In the genomic region with DNA sequence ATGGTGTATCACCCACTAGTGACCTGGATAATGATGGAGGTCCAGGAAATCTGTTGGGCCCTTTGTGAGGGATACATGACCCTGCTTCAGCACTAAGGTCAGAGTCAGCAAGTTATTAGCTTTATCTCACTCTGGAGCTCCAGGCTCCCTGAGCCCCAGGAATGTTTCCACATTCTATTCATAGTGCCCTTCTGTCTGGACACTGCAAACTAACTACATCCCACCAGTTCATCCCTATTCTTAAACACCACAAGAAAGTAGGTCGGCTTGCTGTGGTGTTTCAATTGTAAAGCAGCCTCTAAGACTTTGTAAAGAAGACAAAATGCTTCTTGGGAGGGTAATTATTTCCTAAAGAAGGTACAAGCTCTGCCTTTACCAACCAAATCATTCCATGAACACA, we compare ENCODE assay signal across 27 mouse cellular contexts.
"Had no signal": no experiment of that assay in that cellular context is flagged by ENCODE, and none has a peak within 500 bp of the region (broad histone marks: within the 10 kb centered on the region; RNA-seq: fewer than 3 reads in every experiment).

No protein-coding gene starts in this region.

- H3K4me2 ChIP-seq: heart, embryonic 12.5 days; heart, embryonic 15.5 days; hindbrain, embryonic 12.5 days; hindbrain, embryonic 14.5 days; intestine, embryonic 15.5 days; kidney, embryonic 15.5 days; limb, embryonic 13.5 days; limb, embryonic 15.5 days; liver, embryonic 12.5 days had no signal

- H3K9me3 ChIP-seq: heart, embryonic 12.5 days; heart, embryonic 15.5 days; hindbrain, embryonic 10.5 days; hindbrain, embryonic 12.5 days; intestine, embryonic 15.5 days; kidney, embryonic 15.5 days; limb, embryonic 13.5 days; limb, embryonic 15.5 days; liver, embryonic 12.5 days had no signal

- H3K4me3 ChIP-seq: heart, embryonic 12.5 days; heart, embryonic 15.5 days; hindbrain, embryonic 10.5 days; hindbrain, embryonic 12.5 days; intestine, embryonic 15.5 days; kidney, embryonic 15.5 days; limb, embryonic 13.5 days; limb, embryonic 15.5 days; liver, embryonic 12.5 days had no signal

- ATAC-seq: forebrain, postnatal 0 days; hindbrain, embryonic 16.5 days; inflammation-experienced regulatory T-cells, adult 6 months; intestine, embryonic 15.5 days; intestine, postnatal 0 days; liver, embryonic 12.5 days had no signal

- H3K9ac ChIP-seq: forebrain, postnatal 0 days; heart, embryonic 12.5 days; heart, embryonic 15.5 days; hindbrain, embryonic 12.5 days; hindbrain, embryonic 14.5 days; intestine, embryonic 15.5 days; kidney, embryonic 15.5 days; limb, embryonic 13.5 days; limb, embryonic 15.5 days; liver, embryonic 12.5 days; liver, embryonic 14.5 days had no signal

- H3K27ac ChIP-seq: heart, embryonic 15.5 days; hindbrain, embryonic 10.5 days; hindbrain, embryonic 12.5 days; hindbrain, embryonic 14.5 days; intestine, embryonic 15.5 days; kidney, embryonic 15.5 days; kidney, postnatal 0 days; limb, embryonic 13.5 days; limb, embryonic 15.5 days; liver, embryonic 12.5 days; liver, embryonic 14.5 days had no signal

- H3K4me1 ChIP-seq: heart, embryonic 15.5 days; hindbrain, embryonic 10.5 days; hindbrain, embryonic 12.5 days; intestine, embryonic 15.5 days; kidney, embryonic 15.5 days; limb, embryonic 13.5 days; limb, embryonic 15.5 days; liver, embryonic 12.5 days had no signal

- H3K27me3 ChIP-seq: heart, embryonic 12.5 days; heart, embryonic 15.5 days; hindbrain, embryonic 12.5 days; intestine, embryonic 15.5 days; kidney, embryonic 15.5 days; limb, embryonic 13.5 days; limb, embryonic 15.5 days; liver, embryonic 12.5 days had no signal

- DNase-seq: forebrain, postnatal 0 days; gastrocnemius, postnatal 14 days; heart, adult 18-20 months; heart, postnatal 10 days; heart, postnatal 4 days; kidney, adult 2 months; kidney, adult 9 months; kidney, postnatal 14 days; kidney, postnatal 36 days; layer of hippocampus, adult 9-11 months; layer of hippocampus, postnatal 36 days; left cerebral cortex, postnatal 4 days had no signal

- H3K36me3 ChIP-seq: heart, embryonic 12.5 days; heart, embryonic 15.5 days; hindbrain, embryonic 10.5 days; hindbrain, embryonic 12.5 days; intestine, embryonic 15.5 days; kidney, embryonic 15.5 days; limb, embryonic 13.5 days; limb, embryonic 15.5 days; liver, embryonic 12.5 days had no signal
